Mouse (Mus musculus): ENCODE data around the gene Mvb12a. TPM values are rescaled to one million over a fixed set of nuclear protein-coding genes. Genes with fewer than 3 reads are reported as not detected.

The Mvb12a gene
- total and polyA plus RNA-seq, 3 experiments: 80.5 to 157 (median 128) TPM

DNA sequence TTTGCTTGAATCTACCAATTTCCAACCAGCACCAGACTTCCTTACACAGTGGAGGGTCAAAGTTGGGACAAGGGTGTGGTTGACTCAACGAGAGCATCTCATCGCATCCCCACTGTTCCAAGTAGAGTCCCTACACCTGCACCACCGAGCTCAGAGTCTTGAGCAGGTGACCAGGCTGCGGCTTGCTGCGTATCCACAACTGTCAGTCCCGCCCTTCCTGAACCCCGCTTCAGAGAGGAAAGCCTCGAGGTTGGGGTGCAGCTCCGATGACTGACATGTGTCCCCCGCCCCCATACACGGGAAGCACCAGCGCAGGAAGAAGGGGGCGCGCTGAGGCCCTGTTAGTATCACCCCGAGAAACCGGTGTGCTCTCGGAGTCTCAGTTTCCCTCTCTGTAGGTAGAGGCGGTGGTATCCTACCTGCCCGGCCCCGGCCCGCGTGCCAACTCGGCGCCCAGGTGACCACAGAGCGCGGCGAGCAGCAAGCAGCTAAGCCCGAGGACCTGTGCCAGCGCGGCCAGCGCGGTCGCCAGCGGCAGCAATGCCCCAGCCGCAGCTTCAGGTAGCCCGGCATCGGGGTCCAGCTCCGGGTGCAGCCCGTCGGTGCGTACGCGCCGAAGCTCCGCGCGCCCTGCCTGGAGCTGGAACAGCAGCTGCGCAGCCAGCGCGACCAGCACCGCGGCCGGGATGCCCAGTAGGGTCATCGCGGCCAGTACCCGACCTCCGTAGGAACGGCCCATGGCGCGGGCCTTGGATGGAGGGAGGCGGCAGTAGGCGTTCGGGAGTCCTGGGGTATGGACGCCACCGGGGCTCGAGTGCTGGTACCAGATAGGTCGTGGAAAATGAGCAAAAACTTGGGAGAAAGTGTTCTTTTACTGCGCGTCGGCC is 15.6 kb downstream of the Mvb12a start, which contains the start of gene Tmem221 (continued):
- TF ChIP-seq CHD2 (IDR thresholded peaks at IDR 0.05; ENCODE audit: low read length) (no peak), MYC (IDR thresholded peaks at IDR 0.05; ENCODE audit: low read depth, low read length) (no peak), POLR2A (IDR thresholded peaks at IDR 0.05; ENCODE audit: low read depth, low read length) (0 out of 2 replicates have a peak, but pooled peaks have one; percentile 45), JUND (conservative IDR thresholded peaks at IDR 0.05; ENCODE audit: low read depth, low read length) (no peak)

DNA sequence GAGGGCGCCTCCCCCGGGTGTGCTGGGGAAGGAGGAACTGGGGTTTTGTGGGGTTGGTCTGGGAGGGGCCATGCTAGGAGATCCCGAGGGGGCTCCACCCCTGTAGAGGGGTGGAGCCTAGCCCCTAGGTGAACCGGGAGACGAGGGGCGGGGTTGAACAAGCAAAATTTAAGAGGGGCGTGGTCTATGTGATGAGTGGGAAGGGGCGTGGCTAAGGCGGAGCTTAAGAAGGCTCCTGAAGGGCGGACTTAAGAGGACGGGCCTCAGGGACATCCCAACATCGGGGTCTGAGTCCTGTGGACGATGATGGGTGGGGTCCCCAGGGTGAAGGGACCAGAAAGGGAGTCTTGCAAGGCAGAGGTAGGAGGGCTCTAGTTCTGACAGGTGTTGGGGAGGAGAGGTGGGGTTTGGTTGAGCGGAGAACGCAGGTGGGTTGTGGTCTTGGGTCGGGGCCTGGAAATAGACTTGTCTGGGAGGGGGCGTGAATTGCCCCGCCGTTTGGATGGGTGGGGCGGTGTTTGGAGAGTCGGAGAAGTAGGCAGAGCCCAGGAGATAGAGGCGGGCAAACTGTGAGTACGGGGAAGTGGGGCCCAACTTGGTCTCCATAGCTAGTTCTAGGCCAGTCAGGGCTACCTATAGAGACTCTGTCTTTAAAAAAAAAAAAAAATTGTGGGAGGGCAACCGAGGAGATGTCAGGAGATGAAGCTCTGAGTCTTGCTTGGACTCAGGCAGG is 16.4 kb downstream of the Mvb12a start:
- dilution Hi-C loops (cut with MboI; ENCODE audit: extremely low pct_ligation_motif_present, extremely low pct_unique_long_range_greater_than_20kb, low sequenced_read_pairs) (no loop called here), in situ Hi-C loops (cut with MboI; ENCODE audit: low pct_ligation_motif_present, low pct_unique_long_range_greater_than_20kb, low sequenced_read_pairs) (no loop called here)
- DNase-seq (ENCODE audit: extremely low read depth): peak; percentile 80
- no peaks in the 10 kb centered on the region for H3K36me3 ChIP-seq (replicated peaks in 1 of 2; ENCODE audit: control insufficient read depth in 1 of 2, insufficient read depth in 1 of 2, low read length in 1 of 2)
- H3K4me2 ChIP-seq (ENCODE audit: insufficient read depth, low read depth, poor library complexity, severe bottlenecking): peak overlapping the region; percentile 64
- H3K9me3 ChIP-seq (replicated peaks; ENCODE audit: low read length): peaks cover 4% of the 10 kb centered on the region
- H3K9ac ChIP-seq (ENCODE audit: insufficient read depth, low read depth): peak overlapping the region; percentile 47
- no peaks in the 10 kb centered on the region for H3K79me2 ChIP-seq (replicated peaks; ENCODE audit: control insufficient read depth, extremely low read depth, insufficient read depth, poor library complexity, severe bottlenecking)
- H3K4me1 ChIP-seq (ENCODE audit: control insufficient read depth in 1 of 2, insufficient read depth in 2 of 2): peaks cover 15 to 20% of the 10 kb centered on the region in 2 experiments
- H3K4me3 ChIP-seq (replicated peaks in 1 of 3; ENCODE audit: low read depth in 2 of 3, low read length in 2 of 3, poor library complexity in 1 of 3): peak overlapping the region; percentile 28 to 67 (median 59)
- H3K27ac ChIP-seq (ENCODE audit: insufficient read depth, low read depth): no peak overlapping the region
- H3K27me3 ChIP-seq (replicated peaks): peaks cover 20% of the 10 kb centered on the region
- no peak for TF ChIP-seq ZKSCAN1 (IDR thresholded peaks at IDR 0.05; ENCODE audit: borderline replicate concordance, low read depth, low read length)
- TF ChIP-seq GABPA (IDR thresholded peaks at IDR 0.05; ENCODE audit: insufficient replicate concordance, low read depth, low read length): no peak
- TF ChIP-seq CHD1 (IDR thresholded peaks at IDR 0.05; ENCODE audit: low read depth, low read length): no peak
- TF ChIP-seq SIN3A (IDR thresholded peaks at IDR 0.05; ENCODE audit: low read length): 0 out of 2 replicates have a peak, but pooled peaks have one; percentile 69
- no peak for TF ChIP-seq E2F4 (IDR thresholded peaks at IDR 0.05; ENCODE audit: insufficient replicate concordance, low read depth, low read length)
- no peak for TF ChIP-seq RCOR1 (conservative IDR thresholded peaks at IDR 0.05; ENCODE audit: low read depth, low read length)
- TF ChIP-seq CTCF (conservative IDR thresholded peaks at IDR 0.05 in 1 of 2, IDR thresholded peaks at IDR 0.05 in 1 of 2; ENCODE audit: low read depth in 2 of 2, low read length in 2 of 2): no peak
- TF ChIP-seq JUN (IDR thresholded peaks at IDR 0.05; ENCODE audit: insufficient read depth, low read depth, low read length): no peak
- no peak; the same call in 1 of the 2 replicates for TF ChIP-seq RAD21 (IDR thresholded peaks at IDR 0.05; ENCODE audit: low read depth, low read length)
- TF ChIP-seq UBTF (IDR thresholded peaks at IDR 0.05; ENCODE audit: low read depth, low read length): no peak
- 0 out of 2 replicates have a peak, but pooled peaks have one; percentile 26 for TF ChIP-seq ZMIZ1 (IDR thresholded peaks at IDR 0.05; ENCODE audit: low read depth, low read length)
- no peak for TF ChIP-seq KAT2A (IDR thresholded peaks at IDR 0.05; ENCODE audit: insufficient replicate concordance, low read length)
- TF ChIP-seq BHLHE40 (IDR thresholded peaks at IDR 0.05; ENCODE audit: low read depth, low read length): no peak
- TF ChIP-seq ETS1 (conservative IDR thresholded peaks at IDR 0.05; ENCODE audit: low read depth, low read length): no peak
- no peak for TF ChIP-seq EP300 (IDR thresholded peaks at IDR 0.05; ENCODE audit: low read length)
- peak; percentile 44; the same call in 1 of the 2 replicates for TF ChIP-seq TCF12 (IDR thresholded peaks at IDR 0.05; ENCODE audit: low read depth, low read length)
- no peak for TF ChIP-seq ZNF384 (IDR thresholded peaks at IDR 0.05; ENCODE audit: low read depth, low read length)
- no peak for TF ChIP-seq MAFK (IDR thresholded peaks at IDR 0.05; ENCODE audit: insufficient replicate concordance, low read length)
- TF ChIP-seq NRF1 (IDR thresholded peaks at IDR 0.05; ENCODE audit: low read depth, low read length): no peak
- no peak for TF ChIP-seq MXI1 (IDR thresholded peaks at IDR 0.05; ENCODE audit: low read depth, low read length)
- no peak for TF ChIP-seq JUND (conservative IDR thresholded peaks at IDR 0.05; ENCODE audit: low read depth, low read length)
- no peak for TF ChIP-seq CHD2 (IDR thresholded peaks at IDR 0.05; ENCODE audit: low read length)
- TF ChIP-seq ELF1 (IDR thresholded peaks at IDR 0.05; ENCODE audit: low read depth, low read length): peak; percentile 25
- no peak for TF ChIP-seq MYC (IDR thresholded peaks at IDR 0.05; ENCODE audit: low read depth, low read length)
- no peak for TF ChIP-seq MAX (IDR thresholded peaks at IDR 0.05; ENCODE audit: low read length)
- TF ChIP-seq NELFE (IDR thresholded peaks at IDR 0.05; ENCODE audit: low read depth, low read length): no peak
- no peak for TF ChIP-seq USF2 (conservative IDR thresholded peaks at IDR 0.05; ENCODE audit: low read depth, low read length)
- TF ChIP-seq ZC3H11A (IDR thresholded peaks at IDR 0.05; ENCODE audit: low read depth, low read length): no peak
- no peak for TF ChIP-seq PAX5 (IDR thresholded peaks at IDR 0.05; ENCODE audit: low read length)
- TF ChIP-seq IRF4 (IDR thresholded peaks at IDR 0.05; ENCODE audit: low read depth, low read length): peak; percentile 57
- TF ChIP-seq SMC3 (IDR thresholded peaks at IDR 0.05; ENCODE audit: low read depth, low read length): peak; percentile 13
- no peak for TF ChIP-seq USF1 (IDR thresholded peaks at IDR 0.05; ENCODE audit: low read depth, low read length)
- TF ChIP-seq MEF2A (IDR thresholded peaks at IDR 0.05; ENCODE audit: borderline replicate concordance, low read depth, low read length): no peak
